Mouse (Mus musculus): ENCODE measurements around the gene Gclm.

DNA sequence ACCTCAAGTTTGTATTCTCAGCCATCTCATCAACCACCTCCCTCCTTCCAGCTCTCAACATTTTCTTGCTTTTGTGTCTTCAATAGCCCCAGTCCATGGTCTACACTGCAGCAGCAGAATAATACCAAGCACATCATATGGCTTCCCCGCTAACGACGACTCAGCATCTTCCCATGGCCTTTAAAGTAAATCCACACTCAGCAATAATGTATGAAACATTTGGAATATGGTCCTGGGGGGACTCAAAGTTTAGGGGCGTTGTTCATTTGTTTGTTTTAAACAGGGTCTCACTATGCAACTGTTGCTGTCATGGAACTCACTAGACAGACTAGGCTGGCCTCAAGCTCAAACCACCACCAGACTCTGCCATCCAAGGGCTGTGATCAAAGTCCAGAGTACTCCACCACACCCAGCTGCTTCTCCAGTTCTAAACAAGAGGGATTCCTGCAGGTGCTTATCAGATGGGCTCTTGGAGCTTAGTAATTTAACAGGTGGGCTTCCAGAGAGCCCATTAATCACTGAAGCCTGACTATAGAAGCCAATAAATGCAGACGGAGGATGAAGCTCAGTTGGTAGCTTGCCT lies 43.3 kb downstream of the Gclm start:
- TF ChIP-seq CTCF (IDR thresholded peaks at IDR 0.05; ENCODE audit: low read depth, low read length) (no peak), POLR2A (IDR thresholded peaks at IDR 0.05; ENCODE audit: borderline replicate concordance, low read depth, low read length) (no peak)
